Mouse (Mus musculus) urinary bladder, postnatal 4 days (tissue): ENCODE measurements at regions not wholly inside any gene's neighbourhood (a gene's known extent, or its start where the extent isn't known, plus 50 kb on each side); places are given as distances from the start of the nearest gene placed in this dataset.

Experiments
- DNase-seq, 2 experiments: peaks; one replicate each; pipeline ENCODE4 v3.0.0; 2021 to 2022; ENCODE audit warnings: low spot score in 2 of 2

DNA sequence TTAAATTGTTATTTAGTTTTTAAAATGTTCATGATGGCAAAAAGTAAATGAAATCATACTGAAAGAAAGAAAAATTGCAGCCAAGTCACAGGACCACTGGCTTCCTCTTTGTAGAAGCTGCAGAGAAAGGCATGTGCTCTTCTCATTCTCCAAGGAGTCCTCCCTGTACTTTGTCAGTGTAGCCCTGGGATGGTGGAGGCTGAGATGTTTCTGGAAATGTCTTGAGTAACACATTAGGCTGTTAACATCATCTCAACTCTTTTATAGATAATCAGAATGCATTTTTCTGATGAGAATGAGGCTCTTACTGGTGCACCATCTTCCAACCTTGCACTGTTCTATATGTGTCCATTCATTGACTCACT is 128.3 kb upstream of the Tle1 start:
- no peak for DNase-seq

DNA sequence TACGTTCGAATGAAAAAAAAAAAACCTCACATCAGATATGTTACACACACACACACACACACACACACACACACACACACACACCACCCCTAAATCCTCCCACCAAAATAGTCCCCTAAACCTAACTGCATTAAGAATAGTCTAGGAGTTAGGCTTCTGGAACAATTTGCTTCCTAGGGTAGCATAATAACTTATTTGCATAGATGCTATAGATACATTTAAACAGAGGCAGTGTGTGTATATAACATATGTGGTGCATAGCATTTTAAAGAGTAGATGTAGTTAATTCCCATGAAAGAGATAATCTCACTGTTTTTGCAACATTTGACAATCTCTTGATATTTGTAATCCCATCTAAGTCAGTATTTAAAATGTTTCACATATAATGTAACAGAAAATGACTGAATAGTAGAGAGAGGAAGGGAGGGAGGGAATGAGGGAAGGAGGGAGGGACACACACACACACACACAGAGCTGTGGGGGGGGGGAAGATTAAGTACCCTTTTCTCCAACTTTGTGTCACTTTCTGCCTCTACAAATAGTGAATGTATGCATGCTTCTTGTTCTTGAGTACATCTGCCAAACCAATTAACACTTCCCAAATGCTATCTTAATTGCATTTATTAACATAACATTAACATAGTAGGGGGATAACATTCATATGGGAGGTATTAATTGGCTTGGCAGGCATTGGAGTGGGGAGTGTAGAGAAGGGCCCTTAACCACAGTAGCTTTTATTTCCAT is 127.7 kb upstream of the Tle1 start:
- DNase-seq: no peak

DNA sequence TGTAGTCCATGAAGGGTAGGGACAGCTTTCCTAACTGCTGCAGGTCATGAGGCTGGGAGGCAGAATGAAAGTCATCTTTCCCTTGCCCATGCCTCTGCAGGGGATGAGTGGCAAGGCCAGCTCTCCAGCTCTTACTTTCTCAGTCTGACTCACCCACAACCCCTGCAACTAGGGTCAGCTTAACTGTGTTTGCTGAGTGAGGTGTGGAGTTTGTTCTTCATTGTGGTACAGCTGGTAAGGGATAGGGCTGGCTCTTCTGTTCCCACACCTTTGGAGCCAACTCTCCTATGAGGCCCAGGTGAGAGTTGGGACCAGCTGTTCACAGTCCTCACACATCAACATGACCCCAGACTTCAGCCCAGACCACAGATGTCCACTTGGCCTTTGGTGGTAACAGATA is 124.2 kb upstream of the Tle1 start:
- DNase-seq: no peak

- DNase-seq: no peak
Measured at GRCm38 (mm10) chr4:72285112-72285675, 84.5 kb upstream of the Tle1 start.

DNA sequence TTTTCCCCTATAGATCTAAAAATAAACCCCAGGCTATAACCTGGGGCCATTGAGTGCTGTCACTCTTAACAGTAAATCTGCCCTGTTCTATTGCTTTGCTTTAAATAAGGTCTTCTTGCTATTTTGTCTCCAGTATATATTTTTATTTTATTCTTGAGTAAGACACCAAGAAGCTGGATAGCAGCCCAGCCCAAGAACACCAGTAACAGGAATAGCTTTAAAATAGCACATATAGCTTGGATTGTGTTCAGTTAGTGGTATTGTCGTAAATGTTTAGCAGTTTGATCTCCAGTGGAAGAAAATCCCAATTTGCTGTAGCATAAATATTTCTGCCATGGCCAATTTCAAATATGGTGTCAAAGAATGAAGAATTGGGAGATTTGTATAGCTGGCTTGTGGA is 49.8 kb upstream of the Tle1 start:
- DNase-seq: no peak
